Mouse (Mus musculus) embryonic fibroblast, embryonic 13.5 days (primary cell): ENCODE data around the gene Gm28308. TPM values are rescaled to one million over a fixed set of nuclear protein-coding genes. Genes with fewer than 3 reads are reported as not detected.
A peak's percentile ranks its signal among the peaks of the same experiment; 100 is the strongest.

Source experiments
- H3K27ac ChIP-seq: 2 replicates; pipeline ENCODE4 v1.5.1; 2012; ENCODE audit warnings: low read length, control low read depth, inconsistent platforms; ENCODE audit not compliant: insufficient read depth
- H3K4me1 ChIP-seq: 2 replicates; pipeline ENCODE4 v1.6.1; 2011; ENCODE audit warnings: low read length; ENCODE audit not compliant: control insufficient read depth, insufficient read depth
- H3K4me3 ChIP-seq: 2 replicates; pipeline ENCODE4 v1.5.1; 2011; ENCODE audit warnings: mild to moderate bottlenecking, control low read depth, low read length; ENCODE audit not compliant: insufficient read depth
- CTCF ChIP-seq: IDR thresholded peaks from 2 replicates; pipeline ENCODE4 v1.5.1; 2011; ENCODE audit warnings: mild to moderate bottlenecking, control low read depth, low read length, moderate library complexity, borderline replicate concordance; ENCODE audit not compliant: insufficient read depth
- POLR2A ChIP-seq: IDR thresholded peaks from 2 replicates; pipeline ENCODE4 v1.6.1; 2011; ENCODE audit warnings: low read depth, mild to moderate bottlenecking, control low read depth, low read length, moderate library complexity
- polyA plus RNA-seq: library from polyadenylated mRNA; stranded (reverse); fragments of >200 nt; gene quantifications from 2 replicates; pipeline ENCODE4 v1.2.4, GENCODE M21; 2011; ENCODE audit warnings: low read depth; ENCODE audit not compliant: missing spikeins, insufficient read length

Gm28308 gene
- polyA plus RNA-seq, 1 experiment: not detected

GRCm38 (mm10) chr6:52239625-52240388 is 26.7 kb upstream of the Gm28308 start:
- Histone ChIP-seq H3K4me3 (peak overlapping the region; percentile 43), H3K4me1 (no peaks in the 10 kb centered on the region), H3K27ac (peak overlapping the region; percentile 34)
- TF ChIP-seq CTCF (no peak), POLR2A (no peak)

GRCm38 (mm10) chr6:52238976-52239375 is 25.8 kb upstream of the Gm28308 start:
- Histone ChIP-seq H3K4me1 (no peaks in the 10 kb centered on the region), H3K4me3 (peak overlapping the region; percentile 36), H3K27ac (no peak overlapping the region)
- no peak for TF ChIP-seq CTCF

- peak overlapping the region; percentile 20 for H3K4me3 ChIP-seq
- TF ChIP-seq POLR2A (no peak), CTCF (no peak)
- H3K4me1 ChIP-seq: no peaks in the 10 kb centered on the region
- H3K27ac ChIP-seq: peak overlapping the region; percentile 12; the same call in 1 of the 2 replicates
These were observed 25.0 kb upstream of the Gm28308 start for GRCm38 (mm10) chr6:52238155-52238545.

- no peak for TF ChIP-seq POLR2A
- no peaks in the 10 kb centered on the region for H3K4me1 ChIP-seq
- peak overlapping the region; percentile 20 for H3K4me3 ChIP-seq
- H3K27ac ChIP-seq: peak overlapping the region; percentile 12; the same call in 1 of the 2 replicates
These were observed 24.4 kb upstream of the Gm28308 start for GRCm38 (mm10) chr6:52237346-52238154.

DNA sequence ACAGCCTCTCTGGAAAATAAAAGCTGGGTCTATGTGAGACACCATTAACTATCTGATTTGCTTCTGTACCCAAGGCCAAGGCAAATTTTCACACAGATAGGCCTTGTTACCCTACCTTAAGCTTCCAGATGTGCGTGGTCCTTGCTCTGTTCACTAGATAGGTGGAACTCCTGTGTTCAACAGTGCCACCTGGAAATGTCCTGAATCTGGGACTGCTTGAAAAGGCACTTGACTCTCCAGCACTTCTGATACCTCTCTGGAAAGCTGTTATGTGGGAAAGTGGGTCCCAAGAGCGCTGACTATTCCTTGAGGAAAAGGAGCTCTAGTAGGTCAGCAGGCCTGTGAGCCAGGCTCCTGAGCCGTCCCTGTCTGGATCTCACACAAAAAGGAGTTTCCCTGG is 23.7 kb upstream of the Gm28308 start:
- no peak overlapping the region for H3K27ac ChIP-seq
- H3K4me1 ChIP-seq: no peaks in the 10 kb centered on the region
- H3K4me3 ChIP-seq: no peak overlapping the region
- no peak for TF ChIP-seq CTCF
- TF ChIP-seq POLR2A: no peak

DNA sequence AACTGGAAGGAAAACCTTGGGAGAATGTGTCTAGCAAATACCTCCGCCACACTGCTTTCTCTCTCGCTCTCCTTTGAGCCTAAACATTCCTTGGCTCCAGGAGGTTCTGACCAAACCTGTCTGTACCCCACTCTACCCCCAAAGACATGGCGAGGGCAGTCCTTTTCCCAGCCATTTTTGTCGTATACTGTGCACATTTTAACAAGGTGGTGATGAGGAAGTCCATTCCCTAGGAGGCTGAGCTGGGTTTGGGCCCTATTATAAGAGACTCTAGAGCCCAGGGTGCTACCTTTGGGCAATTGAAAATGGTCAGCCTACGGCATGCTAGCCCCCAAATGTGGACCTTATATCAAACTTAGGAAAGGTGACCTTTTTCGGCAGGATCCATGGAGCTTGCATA is 22.7 kb upstream of the Gm28308 start:
- H3K4me1 ChIP-seq: no peaks in the 10 kb centered on the region
- no peak overlapping the region for H3K27ac ChIP-seq
- no peak overlapping the region for H3K4me3 ChIP-seq
- TF ChIP-seq CTCF: no peak

DNA sequence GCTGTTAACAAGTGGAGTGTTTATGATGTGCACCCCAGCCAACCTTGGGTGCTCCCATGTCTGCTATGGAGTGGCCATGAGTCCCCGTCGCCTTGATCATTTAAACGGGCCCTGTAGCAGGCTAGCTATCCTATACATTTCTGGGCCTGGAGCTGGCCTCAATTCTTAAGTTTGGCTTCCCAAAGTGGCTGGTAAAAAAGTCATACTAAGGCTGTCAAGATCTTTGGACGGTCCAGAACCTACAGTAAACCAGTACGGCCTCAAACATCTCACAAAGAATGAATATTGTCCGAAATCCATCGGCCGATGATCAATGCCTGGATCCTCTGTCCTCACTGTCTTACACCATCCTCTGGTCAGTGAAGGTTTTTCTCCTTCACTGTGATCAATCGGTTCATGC is 22.1 kb upstream of the Gm28308 start:
- no peak for TF ChIP-seq POLR2A
- no peak for TF ChIP-seq CTCF
- Histone ChIP-seq H3K4me1 (no peaks in the 10 kb centered on the region), H3K4me3 (no peak overlapping the region), H3K27ac (no peak overlapping the region)

GRCm38 (mm10) chr6:52234428-52235140 is 21.4 kb upstream of the Gm28308 start:
- Histone ChIP-seq H3K4me1 (no peaks in the 10 kb centered on the region), H3K27ac (no peak overlapping the region), H3K4me3 (peak overlapping the region; percentile 52)
- TF ChIP-seq CTCF: no peak
- TF ChIP-seq POLR2A: peak; percentile 67

GRCm38 (mm10) chr6:52233546-52234427 is 20.6 kb upstream of the Gm28308 start:
- no peaks in the 10 kb centered on the region for H3K4me1 ChIP-seq
- H3K27ac ChIP-seq: peak overlapping the region; percentile 38
- TF ChIP-seq CTCF (no peak), POLR2A (0 out of 2 replicates have a peak, but pooled peaks have one; percentile 11)
- H3K4me3 ChIP-seq: peak overlapping the region; percentile 52
